Mouse (Mus musculus) kidney, postnatal 10 days (tissue): ENCODE results near the gene Flad1.

Experiments
- DNase-seq: peaks from one replicate; pipeline ENCODE4 v3.0.0; 2021; ENCODE audit warnings: mixed read lengths

Flad1 gene

DNA sequence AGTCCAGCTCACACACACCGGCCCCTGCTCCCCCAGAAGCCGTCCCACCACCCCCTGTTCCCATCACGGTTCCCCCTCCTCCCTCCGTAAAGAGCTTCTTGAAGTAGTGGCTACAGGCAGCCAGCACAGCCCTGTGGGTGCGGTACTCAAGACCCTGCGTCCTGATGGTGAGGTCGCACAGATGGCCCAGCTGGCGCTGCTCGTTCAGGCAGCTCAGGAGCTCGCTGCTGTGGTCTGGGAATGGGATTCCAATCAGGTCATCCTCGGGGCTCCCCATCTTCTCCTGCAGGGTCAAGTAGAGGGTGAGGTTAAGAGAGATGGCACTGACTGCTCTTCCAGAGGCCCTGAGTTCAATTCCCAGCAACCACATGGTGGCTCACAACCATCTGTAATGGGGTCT is 30.4 kb downstream of the Flad1 start:
- no peak for DNase-seq

DNA sequence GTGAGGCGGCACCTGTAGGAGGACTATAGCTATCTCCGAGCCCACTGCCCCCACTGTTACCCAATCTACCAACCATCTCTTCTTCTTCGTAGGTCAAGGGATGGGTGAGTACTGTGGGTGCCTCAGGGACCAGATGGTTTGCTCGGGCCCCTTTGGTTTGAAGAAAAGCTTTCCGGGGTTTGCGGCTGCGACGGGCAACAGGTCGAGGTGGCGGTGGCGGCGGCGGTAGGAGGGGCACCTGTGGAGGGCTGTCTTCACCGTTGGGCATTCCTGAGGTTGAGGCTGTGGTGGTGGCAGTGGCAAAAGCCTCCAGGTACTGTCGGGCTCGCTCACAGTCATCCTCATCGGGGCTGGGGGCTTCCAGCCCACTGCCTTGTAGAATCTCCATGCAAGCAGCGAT is 31.0 kb downstream of the Flad1 start:
- no peak for DNase-seq

DNA sequence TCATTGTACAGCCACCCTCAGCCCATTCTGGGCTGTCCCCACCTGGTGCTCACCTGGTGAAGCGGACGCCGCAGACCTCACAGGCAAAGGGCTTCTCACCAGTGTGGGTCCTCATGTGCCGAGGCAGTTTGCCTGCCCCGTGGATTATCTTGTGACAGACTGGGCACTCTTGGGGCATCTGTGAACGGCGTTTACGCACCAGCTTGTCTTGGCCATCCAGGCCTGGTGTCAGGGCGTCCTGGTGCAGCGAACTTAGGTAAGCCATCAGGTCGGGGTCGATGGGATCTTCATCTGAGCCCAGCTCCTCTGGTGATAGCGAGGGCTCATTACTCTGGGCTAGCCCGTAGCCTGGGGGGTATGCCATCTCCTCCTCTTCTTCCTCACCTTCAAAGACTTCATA is 31.4 kb downstream of the Flad1 start:
- DNase-seq: no peak

DNA sequence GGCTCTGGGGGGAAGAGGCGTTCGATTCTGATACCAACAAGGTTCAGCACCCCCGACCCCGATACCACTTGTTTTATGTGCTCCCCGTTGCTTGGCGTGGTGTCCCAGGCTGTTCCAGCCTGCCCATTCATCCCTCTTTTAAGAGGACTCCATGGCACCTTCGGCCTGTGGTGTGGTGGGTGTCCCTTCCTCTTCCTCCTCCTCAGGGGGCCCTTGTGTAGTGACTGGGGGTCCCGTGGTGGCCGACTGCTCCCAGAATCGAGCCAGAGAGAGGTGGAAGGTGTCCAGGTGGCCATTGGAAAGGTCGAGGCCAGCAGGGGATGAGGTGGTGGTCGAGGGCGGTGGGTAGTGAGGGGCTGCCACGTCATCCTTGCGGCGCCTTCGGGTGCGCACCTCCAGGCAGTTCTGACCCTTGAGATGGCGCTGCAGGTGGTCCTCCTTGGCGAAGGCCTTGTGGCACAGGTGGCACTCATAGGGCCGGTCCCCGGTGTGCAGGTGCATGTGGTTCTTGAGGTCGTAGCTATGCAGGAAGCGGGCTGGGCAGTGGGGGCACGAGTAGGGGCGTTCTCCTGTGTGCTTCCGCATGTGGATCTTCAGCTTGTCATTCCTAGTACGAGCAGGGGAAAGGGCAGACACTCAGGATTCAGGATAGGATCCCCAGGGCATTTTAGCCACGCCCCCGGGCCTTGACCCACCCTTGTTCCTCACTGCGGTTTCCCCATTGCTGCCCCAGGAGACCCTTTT is 32.1 kb downstream of the Flad1 start:
- DNase-seq: no peak

DNA sequence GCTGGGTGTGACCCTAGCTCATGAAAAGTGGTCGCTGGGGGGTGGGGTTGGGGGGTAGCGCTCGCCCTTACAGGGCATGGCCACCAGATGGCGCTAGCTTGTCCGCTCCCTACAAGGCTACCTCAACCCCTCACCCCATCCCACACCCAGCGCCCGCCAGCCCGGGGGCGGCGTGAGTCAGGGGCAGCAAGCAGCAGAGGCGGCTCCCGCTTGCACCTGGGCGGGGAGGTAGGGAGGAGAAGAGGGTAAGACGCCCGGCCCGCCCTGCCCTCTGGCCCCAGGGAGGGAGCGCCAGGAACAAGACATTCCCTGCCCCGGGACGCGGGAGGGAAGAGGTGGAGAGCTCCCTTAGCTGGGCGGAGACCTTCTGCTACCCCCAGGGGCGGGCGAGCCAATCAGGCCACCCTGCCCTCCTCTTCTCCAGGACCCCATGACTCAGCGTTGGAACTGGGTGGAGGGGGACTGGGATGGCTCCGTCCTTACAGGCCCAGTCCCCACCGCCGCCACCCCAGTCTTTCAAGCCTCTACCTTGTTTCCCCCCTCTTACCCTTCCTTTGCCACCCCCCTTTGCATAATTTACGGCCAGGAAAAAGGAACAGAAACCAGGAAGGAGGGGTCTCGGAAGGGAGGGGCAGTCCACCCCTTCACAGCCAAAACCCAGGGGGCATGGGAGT is 33.1 kb downstream of the Flad1 start:
- DNase-seq: peak; percentile 83

DNA sequence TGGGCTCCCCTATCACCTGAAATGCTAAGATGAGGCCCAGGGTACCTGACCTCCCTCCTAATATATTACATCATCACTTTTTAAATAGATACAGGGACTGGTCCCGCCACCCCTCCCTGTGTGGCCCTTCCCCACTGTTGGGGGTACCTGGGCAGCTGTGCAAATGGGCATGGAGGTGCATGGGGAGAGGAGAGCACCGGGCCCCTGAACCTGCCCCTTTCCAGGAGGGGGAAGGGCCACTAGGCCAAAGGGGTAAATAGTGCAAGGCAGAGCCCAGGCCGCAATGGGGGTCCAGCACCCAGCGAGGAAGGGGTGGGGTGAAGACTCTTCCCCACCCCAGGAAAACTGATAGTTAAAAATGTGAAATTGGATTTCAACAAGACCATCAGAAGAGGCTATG is 33.8 kb downstream of the Flad1 start:
- DNase-seq: no peak

DNA sequence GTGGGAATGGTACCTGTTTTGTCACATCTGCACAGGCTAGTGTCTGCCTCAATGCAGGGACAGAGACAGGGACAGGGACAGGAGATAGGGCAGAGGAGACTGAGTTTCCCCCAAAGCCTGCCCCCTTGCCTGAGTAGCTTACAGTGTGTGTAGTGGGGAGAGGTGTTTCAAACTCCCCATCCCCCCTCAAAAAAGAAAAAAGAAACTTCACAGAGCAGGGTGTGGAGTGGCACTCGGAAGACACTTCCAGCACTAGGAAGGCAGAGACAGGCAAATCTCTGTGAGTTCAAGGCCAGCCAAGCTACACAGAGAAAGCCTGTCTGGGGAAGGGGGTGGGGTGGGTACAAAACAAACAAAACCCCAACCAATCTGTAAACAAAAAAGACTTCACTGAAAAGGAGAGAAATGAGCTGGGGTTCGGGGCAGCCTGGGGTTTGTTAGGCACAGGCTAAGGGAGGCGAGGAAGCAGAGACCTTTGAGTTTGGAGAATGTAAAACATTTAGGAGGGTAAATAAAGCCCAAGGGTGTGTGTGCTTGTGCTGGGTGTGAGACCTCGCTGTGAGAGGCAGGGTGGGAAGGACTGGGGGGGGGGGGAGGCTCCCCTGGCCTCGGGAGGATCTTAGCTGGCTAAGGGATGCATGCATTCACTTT is 38.0 kb downstream of the Flad1 start:
- DNase-seq: no peak

DNA sequence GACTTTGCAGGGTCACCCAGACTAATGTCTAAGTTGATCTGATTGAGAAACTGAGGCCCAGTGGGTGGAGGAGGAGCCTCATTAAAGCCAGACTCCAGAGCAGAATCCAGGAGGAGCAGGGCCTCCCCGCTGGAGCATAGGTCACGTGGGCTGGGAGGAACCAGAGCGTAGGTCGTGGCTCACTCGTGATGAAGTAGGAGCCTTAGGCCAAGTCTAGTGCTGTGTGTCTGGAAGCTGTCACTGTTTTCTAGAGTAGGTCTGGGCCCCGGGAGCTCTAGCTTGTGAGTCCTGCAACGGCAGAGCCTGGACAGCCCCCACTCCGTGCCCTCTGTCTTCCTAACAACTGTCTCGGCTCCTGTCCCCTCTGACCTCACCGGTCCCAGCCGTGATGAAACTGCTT is 44.3 kb downstream of the Flad1 start:
- peak; percentile 19 for DNase-seq

DNA sequence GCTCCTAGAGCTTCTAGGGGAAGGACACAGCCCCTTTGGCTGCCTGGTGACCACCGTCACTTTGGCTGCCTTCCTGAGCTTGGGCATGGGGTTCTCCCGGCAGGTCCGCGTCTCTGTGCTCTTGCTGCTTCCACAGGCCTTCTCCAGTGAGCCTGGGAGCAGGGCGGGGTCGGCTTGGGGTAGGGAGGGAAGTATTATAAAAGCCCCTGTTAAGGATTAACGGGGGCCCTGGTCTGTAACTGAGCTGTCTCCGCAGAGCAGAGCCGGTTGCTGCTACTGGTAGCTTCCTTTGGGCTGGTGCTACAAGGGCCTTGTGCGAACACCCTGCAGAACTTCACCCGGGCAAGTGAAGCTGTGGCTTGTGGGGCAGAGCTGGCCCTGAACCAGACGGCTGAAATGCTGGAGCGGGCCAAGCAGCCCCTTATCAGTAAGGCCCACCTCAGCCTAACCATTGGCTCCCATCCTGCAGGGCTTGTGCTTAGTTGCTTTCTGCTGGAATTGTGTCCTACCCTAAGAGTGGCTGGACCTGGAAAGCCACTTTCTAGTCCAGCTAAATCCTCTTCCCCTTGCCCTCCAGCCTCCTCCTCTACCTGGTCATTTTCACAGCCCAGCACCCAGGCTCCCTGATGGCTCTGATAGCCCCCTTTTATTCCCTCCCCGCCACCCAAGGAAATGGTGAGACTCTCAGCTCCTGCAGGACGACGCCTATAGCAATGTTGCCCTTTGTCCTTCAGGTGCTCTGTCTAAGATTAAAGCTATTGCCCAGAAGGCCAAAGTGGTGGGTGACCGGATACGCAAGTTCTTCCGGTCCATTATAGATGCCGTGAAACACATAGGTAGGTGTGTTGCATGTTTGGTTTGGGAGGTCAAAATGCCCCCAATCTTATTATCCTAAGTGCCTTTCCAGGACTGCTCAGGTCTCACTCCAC is 45.9 kb downstream of the Flad1 start:
- no peak for DNase-seq

DNA sequence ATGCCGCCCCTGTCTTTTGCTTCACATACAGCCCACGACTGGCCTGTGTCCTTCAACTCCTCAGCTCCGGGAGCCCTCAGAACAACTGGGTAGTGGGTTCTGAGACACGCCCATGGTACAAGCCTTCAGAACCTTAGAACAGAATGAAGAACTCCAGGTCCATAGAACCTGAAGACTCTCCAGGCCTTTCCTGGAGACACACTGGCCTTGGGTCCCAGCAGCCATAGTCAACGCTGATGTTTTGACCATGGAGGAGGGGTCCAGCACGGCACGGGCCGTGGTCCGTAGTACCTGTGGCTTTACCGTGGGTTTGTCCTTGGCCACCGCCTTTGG is 46.6 kb downstream of the Flad1 start, which contains the start of gene Dcst1:
Gene Dcst1 (minus strand): TSS at position 101 of the 333 bp plus-strand sequence.
- no peak for DNase-seq

DNA sequence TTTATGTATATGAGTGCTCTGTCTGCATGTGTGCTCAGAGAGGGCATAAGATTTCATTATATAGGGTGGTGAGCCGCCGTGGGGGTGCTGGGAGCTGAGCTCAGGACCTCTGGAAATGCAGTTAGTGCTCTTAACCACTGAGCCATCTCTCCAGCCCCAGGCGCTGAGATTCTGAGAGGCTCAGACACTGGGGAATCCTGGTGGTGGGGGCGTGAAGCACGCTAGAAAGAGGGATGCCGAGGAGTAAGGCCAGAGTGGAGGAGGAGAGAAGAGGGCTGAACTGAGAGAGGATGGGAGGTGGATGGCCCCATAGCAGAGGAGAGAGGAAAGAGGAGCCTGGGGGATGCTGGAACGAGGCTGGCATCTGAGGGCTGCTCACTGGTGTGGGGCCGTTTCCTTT is 47.0 kb downstream of the Flad1 start:
- DNase-seq: no peak

DNA sequence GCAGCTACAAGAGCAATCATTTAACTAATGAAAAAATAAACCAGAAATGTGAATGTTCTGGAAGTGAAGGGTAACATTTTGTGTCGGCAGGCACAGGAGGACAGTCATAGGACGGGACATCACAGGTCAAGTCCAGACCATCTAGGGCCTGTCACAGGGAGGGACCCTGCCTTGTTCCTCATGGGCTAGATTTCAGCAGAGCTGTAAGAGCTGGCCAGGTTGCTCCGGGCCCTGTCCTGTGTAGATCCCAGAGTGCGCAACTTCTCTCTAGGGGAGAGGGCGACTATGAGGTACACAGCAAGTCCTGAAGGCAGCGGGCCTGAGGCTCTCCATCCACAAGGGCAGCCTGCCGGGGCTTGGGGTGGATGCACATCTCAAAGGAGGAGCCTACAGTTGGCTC is 50.0 kb downstream of the Flad1 start, which contains the start of gene Dcst2:
Gene Dcst2 (plus strand): TSS at position 301 of the 400 bp plus-strand sequence.
- DNase-seq: no peak

DNA sequence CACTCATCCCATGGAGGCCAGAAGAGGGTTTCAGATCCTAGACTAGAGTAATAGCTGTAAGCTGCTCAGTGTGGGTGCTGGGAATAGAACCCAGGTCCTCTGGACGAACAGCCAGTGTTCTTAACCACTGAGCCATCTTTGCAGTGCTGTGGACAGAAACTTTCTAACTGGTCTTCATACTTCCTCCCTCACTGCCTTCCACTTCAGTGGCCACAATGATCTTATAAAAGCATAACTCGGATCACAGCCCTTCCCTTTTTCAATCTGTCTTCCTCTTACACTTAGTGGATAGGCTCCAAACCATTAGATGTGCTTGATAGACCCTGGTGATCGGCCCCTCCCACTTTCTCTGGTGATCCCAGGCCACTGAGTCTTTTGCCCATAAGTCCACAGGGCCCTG is 51.4 kb downstream of the Flad1 start:
- DNase-seq: no peak

DNA sequence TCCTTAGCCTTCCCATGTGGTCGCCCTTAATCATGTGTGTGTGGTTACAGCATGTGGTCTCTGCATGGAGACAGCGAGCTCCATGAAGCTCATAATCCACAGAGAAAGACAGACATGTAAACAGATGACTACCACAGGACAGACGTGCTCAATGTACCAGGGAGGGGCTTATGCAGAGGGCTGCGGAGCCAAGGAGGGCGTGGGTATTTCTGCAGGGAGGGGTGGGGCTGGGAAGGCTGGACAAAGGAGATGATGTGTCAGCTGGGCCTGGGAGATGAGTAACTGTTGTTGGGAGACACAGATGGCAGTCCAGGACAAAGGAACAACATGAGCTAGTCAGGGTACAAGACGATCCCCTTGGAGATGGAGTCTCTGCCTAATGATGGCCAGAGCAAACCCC is 52.0 kb downstream of the Flad1 start:
- DNase-seq: no peak

DNA sequence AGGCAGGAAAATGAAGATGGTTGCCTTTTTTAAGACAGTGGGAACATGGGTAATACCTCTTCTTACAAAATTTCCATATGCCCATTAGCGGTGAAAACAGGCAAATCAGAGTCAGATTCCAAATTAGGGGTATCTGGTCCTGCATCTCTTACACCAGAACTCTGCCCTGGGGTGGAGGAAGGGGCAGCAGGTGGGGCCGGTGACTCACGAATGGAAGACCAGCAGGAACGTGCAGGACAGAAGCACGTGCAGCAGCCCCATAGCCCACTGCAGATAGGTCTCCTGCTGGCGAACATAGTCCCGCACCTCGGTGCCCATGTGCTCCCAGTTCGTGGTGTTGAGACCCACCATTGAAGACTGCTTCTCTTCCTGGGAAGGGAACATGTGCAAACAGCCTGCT is 55.6 kb downstream of the Flad1 start:
- DNase-seq: no peak

DNA sequence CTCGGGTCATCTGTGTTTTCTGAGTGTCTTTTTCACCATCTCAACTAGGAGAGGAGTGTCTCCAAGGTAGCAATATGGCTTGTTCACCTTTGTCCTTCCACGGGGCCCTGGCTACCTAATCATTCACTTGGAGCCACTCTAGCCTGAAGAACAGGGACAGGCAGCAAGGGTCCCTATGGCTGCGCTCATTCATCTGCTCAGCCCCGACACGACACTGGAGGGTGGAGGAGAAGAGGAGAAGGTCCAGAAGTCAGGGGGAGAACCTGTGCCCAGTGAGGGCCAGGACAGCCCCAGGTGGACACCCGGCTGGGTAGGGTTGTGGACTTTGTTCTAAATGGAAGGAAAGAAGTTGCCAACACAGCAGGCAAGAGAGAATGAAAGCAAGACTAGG is 56.2 kb downstream of the Flad1 start:
- DNase-seq: peak; percentile 43

DNA sequence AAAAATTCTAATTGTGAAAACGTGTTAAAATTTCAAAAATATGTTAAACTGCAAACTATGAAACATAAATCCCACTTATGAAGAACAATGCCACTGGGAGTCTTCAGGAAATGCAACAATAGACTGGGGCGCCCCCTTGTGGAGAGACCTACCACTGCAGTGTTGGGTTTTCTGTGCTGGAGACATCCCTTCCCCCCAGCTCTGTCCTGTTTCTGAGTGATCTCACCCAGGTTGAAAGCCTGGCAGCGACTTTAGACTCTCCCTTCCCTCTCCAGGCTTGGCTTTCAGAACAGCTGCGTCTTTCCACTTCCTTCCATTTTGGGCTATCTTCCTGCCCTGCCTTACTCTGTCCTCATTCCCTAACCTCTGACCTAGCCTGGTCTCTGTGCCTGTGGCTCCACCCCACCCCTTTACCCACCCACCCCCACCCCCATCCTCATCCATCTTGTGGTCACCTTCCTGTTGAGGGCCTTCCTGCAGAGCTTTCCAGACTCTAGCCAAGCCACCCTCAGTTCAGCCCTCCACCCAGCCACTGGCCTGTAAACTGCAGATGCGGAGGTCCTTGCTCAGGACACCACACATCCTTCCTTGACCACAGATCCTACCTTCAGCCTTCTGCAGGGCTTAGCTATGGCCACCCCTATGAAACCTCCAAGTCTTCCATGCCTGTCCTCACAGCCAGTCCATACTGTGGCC is 56.7 kb downstream of the Flad1 start:
- peak; percentile 93 for DNase-seq

DNA sequence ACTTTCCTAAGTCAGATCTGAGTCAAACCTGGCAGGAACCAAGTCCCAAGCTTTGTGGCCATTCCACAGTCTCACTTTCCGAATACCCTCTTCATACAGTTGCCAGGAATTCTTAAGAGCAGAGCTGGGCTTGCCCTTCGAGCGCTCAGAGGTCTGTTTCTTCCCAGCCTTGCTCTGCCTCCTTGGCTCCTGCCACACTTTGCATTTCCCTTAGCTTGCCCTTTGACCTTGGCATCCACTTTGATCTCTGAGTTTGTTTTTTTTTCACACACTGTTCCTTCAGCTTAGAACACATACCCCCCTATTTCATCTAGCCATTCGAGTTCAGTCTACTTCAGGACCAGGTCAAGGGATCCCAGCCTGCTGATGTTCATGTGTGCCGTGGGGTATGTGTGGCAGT is 60.4 kb downstream of the Flad1 start:
- no peak for DNase-seq
